Mouse (Mus musculus) lung, postnatal 4 days (tissue): ENCODE measurements around the gene Rpa1.
"Not testable (repeated sequence)": the region's sequence is repeated elsewhere in the genome, so short reads cannot be mapped to it uniquely, and the experiment has no call there.

Experiments used
- DNase-seq, 2 experiments: peaks; one replicate each; pipeline ENCODE4 v3.0.0; 2021

Rpa1 gene

DNA sequence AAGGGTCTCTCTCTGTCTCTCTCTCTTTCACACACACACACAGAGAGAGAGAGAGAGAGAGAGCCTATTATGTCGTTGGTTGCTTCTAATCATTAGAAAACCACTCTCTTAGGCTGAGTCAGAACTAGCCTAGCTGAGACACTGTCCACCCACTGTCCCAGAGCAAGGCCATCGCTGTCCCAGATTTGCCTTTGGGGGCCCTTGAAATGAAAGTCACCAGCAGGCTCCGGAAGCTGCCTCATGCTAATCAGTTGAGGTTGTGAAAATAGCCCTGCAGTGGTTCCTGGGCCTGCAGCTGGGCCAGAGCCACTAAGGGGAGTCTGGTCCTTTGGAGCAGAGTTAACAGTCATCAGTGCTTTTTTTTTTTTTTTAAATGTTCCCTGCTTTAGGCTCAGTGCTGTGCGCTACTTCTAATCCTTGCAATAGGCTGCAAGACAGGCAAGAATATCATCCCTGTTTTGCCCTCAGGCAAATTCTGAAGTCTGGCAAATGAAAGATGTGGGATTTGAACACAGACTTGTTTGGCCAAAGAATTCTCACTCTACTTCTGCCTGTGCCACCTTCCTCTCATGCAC lies 62.1 kb downstream of the Rpa1 start:
- no peak for DNase-seq

DNA sequence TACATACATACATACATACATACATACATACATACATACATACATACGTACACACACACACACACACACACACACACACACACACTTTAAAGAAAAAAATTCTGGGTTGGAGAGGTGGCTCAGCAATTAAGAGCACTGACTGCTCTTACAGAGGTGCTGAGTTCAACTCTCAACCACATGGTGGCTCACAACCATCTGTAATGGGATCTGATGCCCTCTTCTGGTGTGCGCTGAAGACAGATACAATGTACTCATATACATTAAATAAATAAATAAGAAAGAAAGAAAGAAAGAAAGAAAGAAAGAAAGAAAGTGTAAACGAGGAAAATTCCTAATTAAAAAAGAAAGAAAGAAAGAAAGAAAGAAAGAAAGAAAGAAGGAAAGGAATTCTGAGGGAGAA lies 64.3 kb downstream of the Rpa1 start:
- not testable (repeated sequence) for DNase-seq

DNA sequence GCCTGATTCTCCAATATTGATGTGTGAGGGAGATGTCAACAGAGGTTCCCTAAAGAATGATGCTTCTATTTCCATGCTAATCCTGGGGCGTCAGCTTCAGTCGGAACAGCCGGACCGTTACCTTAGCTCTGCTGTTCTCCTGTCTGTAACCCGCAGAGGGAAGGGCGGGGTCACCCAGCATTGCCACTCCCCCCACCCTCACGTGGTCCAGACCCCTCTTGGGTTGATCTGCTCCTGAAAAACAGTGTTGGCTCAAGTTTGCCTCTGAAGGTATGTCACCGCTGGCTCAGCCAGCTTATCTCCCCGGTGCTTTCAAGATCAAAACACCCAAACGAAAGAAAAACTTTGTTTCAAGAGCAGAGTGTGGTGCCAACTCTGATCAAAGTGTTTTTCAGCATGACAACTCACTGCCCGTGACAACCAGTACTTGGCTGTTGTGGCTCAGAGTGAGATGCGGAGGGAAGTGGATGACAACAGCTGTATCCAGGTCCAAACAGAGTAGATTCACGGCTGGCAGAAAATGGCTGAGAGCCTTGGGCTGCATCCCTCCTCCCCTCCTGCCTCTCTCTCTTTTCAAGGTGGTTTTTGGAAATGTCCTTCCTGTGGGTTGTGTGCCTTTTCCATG lies 65.5 kb downstream of the Rpa1 start:
- peak; percentile 58 to 64 for DNase-seq

DNA sequence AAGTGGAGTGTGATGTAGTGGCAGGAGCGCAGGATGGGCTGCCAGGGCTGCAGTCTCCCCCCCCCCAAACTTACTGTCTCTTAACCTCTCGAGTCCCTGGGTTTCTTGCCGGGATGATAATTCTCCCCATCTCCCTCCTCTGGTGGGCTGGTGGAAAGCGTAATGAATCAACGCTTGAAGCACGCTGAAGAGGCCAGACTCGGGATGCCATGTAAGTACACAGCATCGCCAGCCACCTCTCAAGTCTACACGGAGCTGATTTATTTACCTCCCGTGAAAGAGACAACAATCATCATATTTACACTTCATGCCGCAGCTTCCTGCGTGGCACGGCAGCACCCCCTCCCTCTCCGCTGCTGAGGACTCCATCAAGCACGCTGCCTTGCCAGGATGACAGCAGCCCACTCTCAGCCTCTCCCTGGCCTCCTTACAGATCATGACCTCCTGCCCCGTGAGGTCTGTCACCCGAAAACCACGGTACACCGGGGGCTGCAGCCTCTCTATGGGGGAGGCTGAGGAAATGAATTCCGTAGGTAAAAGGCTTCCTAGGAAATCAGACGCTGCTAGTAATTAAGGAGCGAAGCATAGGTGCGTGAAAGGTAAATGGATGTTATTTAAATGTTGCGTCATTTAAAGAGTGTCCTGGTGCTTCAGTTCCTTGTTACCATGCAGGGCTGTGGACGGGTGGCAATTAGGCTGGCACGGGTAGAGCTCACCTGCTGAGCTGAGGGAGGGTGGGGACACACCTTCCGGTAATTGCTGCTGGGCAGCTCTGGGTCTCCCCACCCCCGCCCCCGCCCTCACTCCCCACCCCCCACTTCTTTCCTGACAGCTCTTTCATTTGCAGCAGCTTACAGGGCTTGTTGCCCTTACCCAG lies 66.5 kb downstream of the Rpa1 start:
- DNase-seq: no peak

- DNase-seq: no peak
Observed at GRCm38 (mm10) chr11:75280435-75281001, 67.6 kb downstream of the Rpa1 start.

GRCm38 (mm10) chr11:75280066-75280410 lies 68.1 kb downstream of the Rpa1 start:
- DNase-seq: no peak

GRCm38 (mm10) chr11:75279342-75280065 lies 68.6 kb downstream of the Rpa1 start:
- DNase-seq: no peak

- DNase-seq: no peak
Observed at GRCm38 (mm10) chr11:75279013-75279341, 69.1 kb downstream of the Rpa1 start.

GRCm38 (mm10) chr11:75278115-75278514 lies 70.0 kb downstream of the Rpa1 start:
- no peak for DNase-seq

DNA sequence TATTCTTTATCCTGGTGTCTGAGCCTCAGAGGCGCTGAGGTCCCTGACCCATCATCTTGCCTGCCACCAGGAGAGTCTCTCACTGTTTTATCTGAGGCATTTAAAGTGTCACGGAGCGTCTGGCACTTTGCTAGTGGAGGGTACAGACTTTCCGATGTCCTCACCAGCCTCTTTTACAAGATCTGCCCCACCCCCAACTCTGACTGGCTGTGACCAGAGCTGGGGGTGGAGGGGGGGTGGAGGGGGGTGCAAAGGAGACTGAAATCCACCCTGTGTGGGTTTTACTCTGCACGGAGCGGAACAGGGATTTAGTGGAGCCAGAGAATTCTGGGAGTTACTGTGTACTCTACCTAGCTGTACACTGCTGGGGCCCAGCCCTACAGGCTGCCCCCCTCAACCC lies 73.1 kb downstream of the Rpa1 start:
- no peak for DNase-seq

GRCm38 (mm10) chr11:75273466-75273865 lies 74.7 kb downstream of the Rpa1 start:
- DNase-seq: no peak

DNA sequence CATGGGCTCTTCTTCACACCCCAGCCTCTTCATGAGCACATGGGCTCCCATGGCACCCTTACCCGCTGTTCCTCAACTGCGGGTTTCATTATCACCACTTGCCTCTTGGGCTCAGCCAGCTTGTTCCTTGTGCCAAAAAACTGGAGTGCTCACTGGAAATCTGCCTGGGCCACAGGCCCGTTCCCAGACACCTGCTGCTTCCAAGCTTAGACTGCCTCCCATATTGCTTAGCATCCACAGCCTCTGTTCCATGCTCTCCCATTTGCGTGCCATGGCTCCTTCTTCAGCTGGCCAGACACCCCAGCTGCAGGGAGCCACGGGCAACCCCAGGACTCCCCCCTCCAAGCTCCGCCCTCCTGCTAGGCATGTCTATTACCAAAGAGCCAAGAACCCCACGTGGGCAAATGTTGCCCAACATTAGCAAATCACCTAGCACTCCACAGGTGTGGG lies 77.1 kb downstream of the Rpa1 start:
- DNase-seq: peak; percentile 65 to 78

DNA sequence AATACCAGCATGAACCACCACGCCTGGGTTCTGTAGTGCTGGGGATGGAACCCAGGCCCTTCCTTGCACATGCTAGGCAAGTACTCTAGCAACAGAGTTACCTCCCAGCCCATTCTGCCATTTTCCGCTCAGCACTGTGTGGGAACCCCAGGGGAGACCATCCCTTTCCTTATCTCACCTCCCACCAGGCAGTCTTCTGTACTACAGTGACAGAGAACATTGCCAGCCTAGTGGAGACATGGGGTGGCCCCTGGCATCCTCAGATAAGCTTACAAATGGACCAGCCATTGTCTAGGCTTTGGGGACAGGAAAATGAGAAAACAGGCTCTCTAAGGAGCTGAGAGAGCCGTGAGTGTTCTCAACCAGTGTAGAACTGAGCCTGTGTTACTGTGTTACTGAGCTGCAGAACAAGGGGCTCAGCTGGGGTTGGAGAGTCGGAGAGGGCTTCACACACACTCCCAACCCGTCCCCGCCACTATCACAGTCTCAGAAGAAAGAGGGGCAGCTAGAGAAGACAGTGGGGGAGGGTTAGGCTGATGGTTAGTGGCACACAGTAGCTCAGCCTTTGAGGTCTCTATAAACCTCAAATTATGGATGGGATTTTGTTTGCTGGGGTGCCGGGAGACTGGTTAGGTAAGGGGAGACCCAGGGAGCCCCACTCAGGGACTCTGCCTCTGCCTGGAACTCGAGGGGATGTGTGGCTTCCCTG lies 77.7 kb downstream of the Rpa1 start:
- DNase-seq: no peak

DNA sequence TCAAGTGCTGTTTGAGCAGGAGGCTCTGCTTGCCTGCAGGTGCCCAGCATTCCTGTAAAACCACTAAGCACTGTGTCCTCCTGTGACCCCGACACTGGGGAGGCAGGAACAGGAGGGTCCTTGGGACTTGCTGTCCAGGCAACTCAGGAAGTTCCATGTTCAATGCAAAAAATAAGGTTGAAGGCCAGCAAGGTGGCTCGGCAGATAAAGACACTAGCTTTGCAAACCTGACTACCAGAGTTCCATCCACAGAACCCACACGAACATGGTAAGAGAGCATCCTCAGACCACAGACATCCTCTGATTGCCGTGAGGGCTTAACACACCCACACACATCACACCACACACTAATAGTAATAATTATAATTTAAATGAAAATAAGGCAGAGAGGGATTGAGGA lies 78.9 kb downstream of the Rpa1 start:
- no peak for DNase-seq

- no peak for DNase-seq
Observed at GRCm38 (mm10) chr11:75268492-75268891, 79.6 kb downstream of the Rpa1 start.

DNA sequence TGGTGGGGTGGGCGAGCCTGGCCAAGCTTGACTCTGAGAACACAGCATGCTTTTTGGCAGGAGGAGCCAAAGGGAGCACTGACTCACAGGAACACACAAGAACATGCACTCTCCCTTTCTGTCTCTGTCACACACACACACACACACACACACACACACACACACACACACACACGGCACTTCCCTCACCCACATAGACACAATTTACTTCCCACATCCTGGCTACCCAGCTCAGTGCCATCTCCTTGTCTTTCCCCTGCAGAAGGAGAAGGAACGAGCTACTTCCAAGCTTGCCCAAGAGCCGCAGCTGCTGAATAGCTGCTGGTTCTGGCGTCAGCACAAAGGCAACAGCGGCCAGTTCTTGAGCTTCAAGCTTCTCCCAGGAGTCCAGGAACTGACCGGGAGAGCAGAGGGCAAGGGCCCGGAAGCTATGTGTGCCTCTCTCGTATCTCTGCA lies 80.3 kb downstream of the Rpa1 start:
- DNase-seq: peak; percentile 52 to 80

- DNase-seq: no peak
Observed at GRCm38 (mm10) chr11:75265545-75265944, 82.6 kb downstream of the Rpa1 start.

DNA sequence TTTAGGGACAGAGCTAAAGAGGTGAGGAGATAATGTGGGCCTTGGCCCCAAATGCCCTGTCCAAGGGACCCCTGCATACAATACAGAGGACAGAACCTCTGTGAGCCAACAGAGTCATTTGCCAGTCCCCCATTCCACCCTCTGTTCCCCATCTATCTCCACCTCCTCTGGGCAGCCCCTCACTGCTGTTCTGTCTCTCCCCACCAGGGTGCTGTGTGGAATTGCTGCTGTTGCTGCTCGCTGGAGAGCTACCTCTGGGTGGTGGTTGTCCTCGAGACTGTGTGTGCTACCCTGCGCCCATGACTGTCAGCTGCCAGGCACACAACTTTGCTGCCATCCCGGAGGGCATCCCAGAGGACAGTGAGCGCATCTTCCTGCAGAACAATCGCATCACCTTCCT lies 83.6 kb downstream of the Rpa1 start:
- DNase-seq: no peak

GRCm38 (mm10) chr11:75263964-75264312 lies 84.2 kb downstream of the Rpa1 start:
- no peak for DNase-seq

DNA sequence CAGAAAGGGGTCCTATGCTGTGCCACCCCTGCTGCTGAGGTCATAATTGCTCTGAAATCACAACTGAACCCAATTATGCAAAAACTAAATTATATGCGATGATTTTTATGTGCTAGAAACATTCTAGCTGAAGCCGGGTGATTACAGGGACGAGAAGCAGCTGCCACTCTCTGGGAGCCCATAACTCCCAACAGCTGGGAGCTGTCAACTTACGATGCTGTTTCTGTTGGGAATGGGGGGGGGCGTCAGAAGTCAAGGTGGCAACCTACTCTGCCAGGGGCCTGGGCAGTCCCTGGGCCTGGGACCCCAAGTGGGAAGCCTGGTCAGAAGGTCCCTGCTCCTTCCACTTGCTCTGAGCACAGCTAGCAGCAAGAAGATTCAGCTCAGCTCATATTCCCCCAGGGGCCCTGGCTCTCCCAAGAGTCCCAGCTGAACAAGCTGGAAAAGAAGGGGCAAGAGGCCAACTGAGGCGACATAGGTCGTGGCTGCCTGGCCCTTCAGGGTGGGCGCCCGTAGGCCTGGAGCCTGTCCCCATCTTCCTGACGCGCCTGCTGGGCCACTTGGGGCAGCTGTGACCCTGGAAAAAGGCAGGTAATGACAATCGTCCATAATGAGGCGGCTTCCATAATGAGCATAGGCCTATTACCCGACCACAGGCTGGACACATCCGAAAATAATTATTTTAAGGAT lies 84.7 kb downstream of the Rpa1 start:
- DNase-seq: peak; percentile 41 to 79

- DNase-seq: peak in 1 of 2 experiments; percentile 24
Observed at GRCm38 (mm10) chr11:75262791-75263190, 85.3 kb downstream of the Rpa1 start.

- no peak for DNase-seq
Observed at GRCm38 (mm10) chr11:75262181-75262580, 85.9 kb downstream of the Rpa1 start.
